Mouse (Mus musculus): ENCODE measurements around the gene Lpo.

Lpo gene

DNA sequence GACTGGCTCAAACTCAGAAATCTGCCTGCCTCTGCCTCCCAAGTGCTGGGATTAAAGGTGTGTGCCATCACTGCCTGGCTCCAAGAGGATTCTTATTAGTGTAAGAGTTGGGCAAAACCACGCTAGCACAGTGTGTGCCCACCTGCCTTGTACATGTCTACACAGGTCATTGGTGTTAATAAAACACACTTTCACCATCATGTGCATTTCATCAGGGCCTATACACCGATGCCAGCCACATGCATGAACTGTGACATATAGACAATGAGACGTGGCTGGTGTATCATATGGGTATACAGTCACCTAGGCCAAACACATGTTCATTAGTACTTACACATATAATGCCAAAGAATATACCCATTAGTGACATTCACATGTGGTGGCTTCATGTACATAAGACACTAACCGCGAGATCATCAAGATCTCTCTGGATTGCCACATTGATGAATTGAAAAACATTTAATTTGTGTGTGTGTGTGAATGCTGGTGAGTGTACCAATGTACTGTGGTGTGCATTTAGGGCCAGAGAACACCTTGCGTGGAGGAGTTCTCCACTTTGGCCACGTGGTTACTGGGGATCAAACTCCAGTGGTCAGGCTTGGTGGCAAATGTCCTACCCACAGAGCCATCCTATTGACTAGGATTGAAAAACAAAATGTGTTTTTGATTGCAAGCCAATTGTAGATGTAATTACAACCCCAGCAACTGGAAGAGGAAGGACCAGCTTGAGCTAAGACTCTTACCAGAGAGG, 69.8 kb downstream of the Lpo start:
- no peak for DNase-seq

DNA sequence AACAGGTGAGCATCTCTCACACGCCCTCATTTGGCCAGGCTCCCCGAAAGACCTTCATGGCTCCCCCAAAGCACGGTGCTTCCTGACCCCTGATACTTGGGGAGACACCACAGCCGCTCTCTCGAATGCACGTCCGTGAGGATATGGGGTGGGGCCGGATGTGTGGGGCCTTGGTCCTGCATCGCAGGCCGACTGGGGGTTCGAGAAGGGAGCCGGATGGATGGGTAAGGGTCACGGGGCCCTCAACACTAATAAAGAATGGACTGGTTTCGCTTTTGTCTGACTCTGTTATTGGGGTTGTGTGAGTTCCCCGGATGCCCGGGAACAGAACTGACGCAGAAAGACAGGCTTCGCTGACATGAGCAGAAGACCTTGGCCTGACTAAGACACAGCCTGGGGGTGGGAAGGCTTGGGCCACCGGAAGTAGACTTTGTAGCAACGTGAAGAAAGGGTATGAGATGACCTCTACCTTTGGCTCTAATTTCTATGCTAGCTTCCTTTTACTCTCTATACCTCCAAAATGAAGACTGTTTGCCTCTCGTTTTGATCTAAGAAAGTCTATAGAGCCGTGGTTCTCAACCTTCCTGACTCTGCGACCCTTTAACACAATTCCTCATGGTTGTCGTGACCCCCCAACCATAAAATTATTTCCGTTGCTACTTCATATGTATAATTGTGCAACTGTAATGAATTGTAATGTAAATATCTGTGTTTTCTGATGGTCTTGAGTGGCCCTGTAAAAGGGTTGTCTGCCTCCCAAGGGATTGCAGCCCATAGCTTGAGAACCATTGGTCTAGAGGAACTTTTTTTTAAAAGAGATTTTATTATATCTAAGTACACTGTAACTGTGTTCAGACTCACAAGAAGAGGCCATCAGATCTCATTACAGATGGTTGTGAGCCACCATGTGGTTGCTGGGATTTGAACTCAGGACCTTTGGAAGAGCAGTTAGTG, 70.8 kb downstream of the Lpo start:
- DNase-seq: no peak
